Mouse (Mus musculus) large intestine, adult 2 months (tissue): ENCODE results near the gene Oxgr1. TPM values are rescaled to one million over a fixed set of nuclear protein-coding genes. Genes with fewer than 3 reads are reported as not detected.

ENCODE experiments used
- DNase-seq: peaks from one replicate; pipeline ENCODE4 v3.0.0-alpha.2; 2012; ENCODE audit warnings: low read depth, low spot score
- WGBS: fragments of 180-500 bp; shearing (Covaris S2); methylation state at CpG from one replicate; pipeline ENCODE4 v1.1.7; 2018; 5-methylcytosine and 5-hydroxymethylcytosine counted together
- polyA plus RNA-seq: library from polyadenylated mRNA; depleted of rRNA; stranded (reverse); fragments of >200 nt; gene quantifications from 2 replicates; pipeline ENCODE4 v1.2.3, GENCODE M21; 2012; rRNA removed

The Oxgr1 gene
- not detected in 2 replicates for polyA plus RNA-seq

DNA sequence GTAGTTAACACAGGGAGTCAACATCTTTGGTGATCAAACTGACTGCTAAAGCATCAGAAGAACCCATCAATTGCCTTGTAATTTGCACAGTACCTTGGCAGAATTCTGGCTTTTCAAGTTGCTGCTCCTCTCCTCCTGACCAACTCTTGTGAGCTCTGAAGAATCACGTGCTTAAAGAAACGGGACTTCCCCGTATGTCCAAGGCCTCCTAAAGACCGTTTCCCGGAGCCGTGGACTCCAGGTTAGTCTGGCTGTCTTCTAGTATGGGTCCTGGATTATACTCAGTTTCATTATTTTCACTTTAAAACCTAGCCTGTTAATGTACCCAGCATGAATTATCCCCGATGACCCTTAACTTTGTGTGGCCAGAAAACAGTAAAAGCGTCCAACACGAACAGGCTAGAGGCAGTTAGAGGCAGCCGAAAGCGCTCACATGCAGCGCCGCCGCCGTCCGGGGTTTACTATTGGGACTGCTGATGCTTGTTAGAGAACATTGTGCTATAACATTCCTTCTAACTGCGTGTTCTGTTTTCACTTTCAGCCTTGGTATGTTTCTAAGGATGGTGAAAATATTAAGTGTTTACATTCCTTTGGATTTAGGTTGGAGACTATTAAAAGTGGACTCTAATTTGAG, at the start of gene Oxgr1:
Gene Oxgr1, minus strand, starts transcription at position 249 of the 634 bp plus-strand sequence.
- no peak for DNase-seq
- 78% methylated on average over 17 of the region's 17 CpGs for WGBS

- 60% methylated on average over 1 of the region's 1 CpGs for WGBS
- DNase-seq: no peak
Observed at GRCm38 (mm10) chr14:120090401-120090800, 48.2 kb upstream of the Oxgr1 start.

- WGBS: 66% methylated on average over 14 of the region's 14 CpGs
- no peak for DNase-seq
Observed at GRCm38 (mm10) chr14:120089649-120090360, 47.6 kb upstream of the Oxgr1 start.

DNA sequence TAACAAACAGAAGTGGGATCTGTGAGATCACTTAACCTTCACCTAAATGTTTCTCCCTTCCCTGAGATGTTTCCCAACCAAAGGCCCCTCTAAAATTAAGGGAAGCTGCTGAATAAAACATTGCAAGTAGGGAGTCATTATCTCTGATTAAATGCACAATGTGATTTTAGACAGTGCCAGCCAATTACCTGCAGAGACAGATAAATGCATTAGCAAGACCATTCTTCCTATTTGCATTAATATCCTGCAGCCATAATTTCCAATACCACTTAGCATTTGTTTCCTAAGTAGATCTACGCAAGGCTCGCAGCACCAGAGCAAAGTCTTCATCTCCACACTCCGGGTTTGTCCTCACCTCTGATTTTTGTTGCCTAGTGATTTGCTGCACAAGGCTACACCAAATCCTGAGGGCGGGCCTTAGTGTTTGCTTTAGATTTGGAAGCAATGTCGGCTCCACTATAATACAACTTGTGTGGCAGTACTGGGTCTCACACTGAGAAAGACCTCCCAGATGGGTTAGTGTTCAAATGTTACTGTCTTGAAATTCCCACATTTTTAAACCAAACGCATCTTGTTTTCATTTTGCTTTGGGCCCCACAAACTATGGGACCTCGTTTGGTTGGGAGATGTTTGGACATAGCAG, 46.9 kb upstream of the Oxgr1 start:
- DNase-seq: no peak
- WGBS: 72% methylated on average over 7 of the region's 7 CpGs

DNA sequence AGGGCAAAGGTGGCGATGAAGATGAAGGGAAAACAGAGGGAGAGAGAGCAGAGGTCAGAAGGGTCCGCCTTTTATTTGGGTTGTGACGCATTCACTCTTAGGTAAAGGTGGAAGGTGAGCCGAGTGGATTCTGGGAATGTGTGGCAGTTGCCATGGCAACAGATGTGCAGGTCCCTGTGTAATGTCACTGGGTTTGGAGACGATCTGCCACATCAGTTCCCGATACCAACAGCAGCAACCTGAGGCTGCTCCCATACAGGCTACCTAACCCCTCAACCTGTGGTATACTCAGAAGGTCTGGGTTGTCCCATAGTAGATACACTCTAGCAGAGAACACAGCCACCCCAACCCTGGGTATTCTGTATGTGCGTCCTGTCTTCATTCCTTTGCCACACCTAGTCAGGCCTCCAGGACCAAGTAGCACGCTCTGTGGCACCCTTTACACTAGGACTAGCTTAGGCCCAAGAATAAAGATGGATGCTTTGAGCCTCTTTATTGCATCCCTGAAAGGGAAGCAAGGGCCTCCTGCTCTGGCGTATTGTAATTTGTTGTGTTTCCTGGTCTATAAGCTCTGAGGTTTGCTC, 41.9 kb upstream of the Oxgr1 start:
- no peak for DNase-seq
- WGBS: 66% methylated on average over 9 of the region's 9 CpGs

DNA sequence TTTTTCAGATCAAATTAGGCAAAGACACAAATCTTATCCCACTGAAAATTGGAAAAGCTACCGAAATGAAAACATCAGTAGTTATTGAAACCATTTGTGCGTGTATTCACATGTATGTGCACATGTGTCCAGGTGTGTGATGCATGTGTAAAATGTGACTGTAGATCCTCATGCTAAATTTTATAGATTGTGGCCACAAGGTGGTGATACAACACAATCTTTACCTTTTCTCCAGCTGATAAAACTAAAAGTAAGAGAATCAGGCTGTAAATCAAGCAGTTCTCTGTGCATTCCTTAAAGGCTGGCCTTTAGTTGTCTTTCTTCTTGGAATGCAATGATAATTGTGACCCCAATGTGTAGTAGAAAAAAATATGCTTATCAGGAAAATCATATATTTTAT, 34.0 kb upstream of the Oxgr1 start:
- DNase-seq: peak; percentile 21
- 39% methylated on average over 2 of the region's 2 CpGs for WGBS

DNA sequence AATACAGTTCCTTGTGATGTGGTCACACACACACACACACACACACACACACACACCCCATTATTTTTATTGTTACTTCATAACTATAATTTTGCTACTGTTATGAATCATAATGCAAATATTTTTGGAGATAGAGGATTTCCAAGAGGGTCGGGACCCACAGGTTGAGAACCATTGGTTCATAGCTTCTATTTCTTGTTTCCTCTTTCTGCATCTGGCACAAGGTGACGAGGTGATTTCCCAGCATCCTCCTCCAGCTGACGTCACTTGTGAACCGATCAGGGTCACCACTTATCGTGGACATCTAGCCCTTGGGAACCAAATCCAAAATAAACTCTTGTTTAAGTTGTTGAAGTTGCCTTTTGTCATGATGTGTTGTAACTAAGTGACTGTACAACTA, 33.5 kb upstream of the Oxgr1 start:
- WGBS: 64% methylated on average over 5 of the region's 5 CpGs
- DNase-seq: no peak

DNA sequence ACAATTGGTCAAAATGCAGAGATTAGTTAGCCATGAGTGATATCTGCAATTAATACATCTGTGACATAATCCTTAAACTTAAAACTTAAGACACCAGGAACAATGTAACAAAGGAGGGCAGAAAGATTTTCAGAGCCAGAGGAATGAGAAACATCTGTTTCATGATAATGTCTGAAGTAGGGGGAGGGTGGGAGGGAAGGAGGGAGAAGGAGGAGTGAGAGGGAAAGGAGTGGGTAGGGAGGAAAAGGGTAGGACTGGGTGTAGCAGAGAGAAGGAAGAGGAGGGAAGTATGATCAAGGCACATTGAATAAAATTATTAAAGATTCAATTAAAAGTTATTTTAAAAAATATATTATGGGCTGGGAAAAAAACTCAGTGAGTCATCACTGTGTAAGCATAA, 32.0 kb upstream of the Oxgr1 start:
- no peak for DNase-seq

- 50% methylated on average over 9 of the region's 9 CpGs for WGBS
- no peak for DNase-seq
Observed at GRCm38 (mm10) chr14:120061096-120061495, 18.9 kb upstream of the Oxgr1 start.

GRCm38 (mm10) chr14:120033454-120033853, 8.8 kb downstream of the Oxgr1 start:
- DNase-seq: no peak
- 19% methylated on average over 1 of the region's 1 CpGs for WGBS

- no peak for DNase-seq
- WGBS: 74% methylated on average over 2 of the region's 2 CpGs
Observed at GRCm38 (mm10) chr14:120019948-120020347, 22.3 kb downstream of the Oxgr1 start.

GRCm38 (mm10) chr14:120009969-120010872, 32.0 kb downstream of the Oxgr1 start:
- 69% methylated on average over 11 of the region's 11 CpGs for WGBS
- no peak for DNase-seq

DNA sequence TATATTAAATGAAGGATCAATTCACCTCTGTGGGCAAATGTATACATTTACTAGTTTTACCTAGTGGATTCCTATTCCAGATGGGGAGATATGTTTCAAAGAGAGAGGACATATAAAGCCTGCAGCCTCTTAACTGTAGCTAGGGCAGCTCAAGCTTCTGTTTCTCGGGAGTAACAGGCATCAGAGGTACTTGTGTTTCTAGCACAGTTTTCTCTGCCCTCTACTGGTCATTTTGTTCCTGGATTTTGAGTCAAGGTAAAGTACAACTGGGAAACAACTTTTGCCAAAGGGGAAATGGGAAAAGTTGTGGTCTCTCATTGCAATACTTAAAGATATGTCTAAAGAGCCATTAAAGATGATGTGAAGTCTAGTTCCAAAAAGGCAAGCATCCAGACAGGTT, 37.1 kb downstream of the Oxgr1 start:
- DNase-seq: no peak
- 8% methylated on average over 1 of the region's 1 CpGs for WGBS

- no peak for DNase-seq
- WGBS: 79% methylated on average over 7 of the region's 7 CpGs
Observed at GRCm38 (mm10) chr14:120003661-120004060, 38.6 kb downstream of the Oxgr1 start.

DNA sequence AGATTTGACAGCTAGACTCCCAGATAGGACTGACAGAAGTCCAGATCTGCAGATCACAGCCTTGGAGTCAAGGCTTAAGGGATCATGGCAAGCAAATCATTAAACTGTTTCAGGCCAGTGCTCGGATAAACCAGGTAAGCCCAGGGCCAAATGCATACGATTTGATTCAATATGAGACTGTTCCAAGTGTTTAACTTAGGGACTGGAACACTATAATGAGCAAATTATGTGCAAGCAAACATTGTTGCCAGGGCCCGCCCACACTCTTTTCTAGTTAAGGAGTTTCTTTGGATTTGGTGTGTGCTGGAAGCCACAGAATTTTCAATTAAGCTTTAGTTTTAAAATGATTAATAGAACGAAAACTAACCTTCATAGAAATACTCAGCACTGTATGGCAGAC, 39.6 kb downstream of the Oxgr1 start:
- DNase-seq: no peak
- 50% methylated on average over 4 of the region's 4 CpGs for WGBS

GRCm38 (mm10) chr14:119989651-119990050, 52.6 kb downstream of the Oxgr1 start:
- DNase-seq: no peak
- WGBS: 16% methylated on average over 10 of the region's 10 CpGs

DNA sequence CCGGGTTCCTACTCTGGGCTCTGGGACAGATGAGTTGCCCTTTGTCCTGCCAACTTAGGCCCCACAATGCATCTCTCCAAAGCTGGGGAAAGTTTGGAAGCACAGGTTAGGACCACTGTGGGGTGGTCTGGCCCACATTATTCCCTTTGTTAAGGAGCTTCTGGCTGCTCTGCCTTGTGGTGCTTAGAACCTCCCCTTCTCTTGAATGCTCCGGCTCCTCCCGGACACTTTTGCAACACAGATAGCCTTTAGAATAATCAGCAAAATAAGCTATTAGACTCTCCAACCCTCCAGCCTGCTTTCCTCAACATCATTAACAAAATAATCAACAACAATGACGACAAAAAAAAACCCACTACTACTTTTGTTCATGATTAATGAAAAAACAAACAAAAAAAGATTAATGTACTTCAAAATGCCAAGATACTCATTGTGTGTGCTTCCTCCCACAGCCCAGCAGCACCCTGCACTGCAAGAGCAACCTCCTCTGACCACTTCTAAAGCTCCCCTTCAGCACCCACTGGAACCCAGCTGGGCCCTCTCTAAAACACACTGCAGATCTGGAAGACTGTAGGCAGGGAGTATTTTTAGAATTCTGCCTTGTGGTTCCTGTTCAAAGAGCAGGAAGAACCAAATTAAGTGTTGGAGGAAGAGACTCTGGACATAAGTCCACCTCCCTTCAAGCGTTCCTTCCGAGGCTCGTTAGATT, 53.1 kb downstream of the Oxgr1 start:
- 23% methylated on average over 7 of the region's 7 CpGs for WGBS
- no peak for DNase-seq

DNA sequence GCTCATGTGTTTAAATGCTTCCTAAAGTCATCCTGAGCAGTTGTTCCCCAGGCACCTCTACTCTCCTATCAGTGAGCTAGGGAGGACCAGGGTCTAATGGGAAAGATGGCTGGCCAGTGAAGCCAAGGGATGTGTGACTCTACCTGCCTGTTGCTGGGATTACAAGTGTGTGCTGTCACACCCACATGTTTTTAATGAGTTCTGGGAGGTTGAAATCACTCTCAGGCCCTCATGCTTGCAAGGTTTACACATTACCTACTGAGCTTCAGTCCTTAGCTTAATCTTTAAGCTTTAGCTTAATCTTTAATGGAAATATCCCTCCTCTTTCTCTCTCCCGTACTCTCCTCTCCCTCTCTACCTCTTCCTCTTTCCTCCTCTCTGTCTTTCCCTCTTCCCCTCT, 55.0 kb downstream of the Oxgr1 start:
- WGBS: 48% methylated on average over 1 of the region's 1 CpGs
- no peak for DNase-seq

DNA sequence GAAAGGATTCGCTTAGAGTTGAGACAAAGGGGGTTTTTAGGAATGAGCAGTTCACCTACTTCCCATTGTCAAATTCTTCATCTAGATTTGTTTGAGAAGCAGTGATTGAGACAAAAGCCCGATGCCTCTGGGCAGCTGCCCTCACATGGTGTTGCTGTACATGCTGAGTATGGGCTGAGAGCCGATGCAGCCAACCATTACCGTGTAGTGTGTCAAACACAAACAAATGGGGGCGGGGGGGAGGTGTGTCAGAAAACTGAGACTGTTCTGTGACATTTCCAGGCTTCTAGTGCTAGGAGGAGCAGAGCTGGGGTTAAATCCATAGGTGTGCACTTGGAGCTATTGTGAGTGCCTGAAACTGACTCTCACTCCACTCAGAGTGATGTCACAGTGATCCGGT, 55.5 kb downstream of the Oxgr1 start:
- no peak for DNase-seq
- WGBS: 67% methylated on average over 6 of the region's 6 CpGs
